7 mouse cellular contexts compared by ENCODE assay signal in genomic region chr13:21362621-21363248, GRCm38 (mm10). TPM values are rescaled to one million over a fixed set of nuclear protein-coding genes. Genes with fewer than 3 reads are reported as not detected.
DNase-seq lines count a peak whose midpoint lies in the region; ATAC-seq and TF ChIP-seq lines count a peak whose summit lies in the region.

Gene Zscan12 (plus strand): TSS chr13:21362820.

- peaks cover 16% of the 10 kb centered on the region for H3K4me1 ChIP-seq in embryonic facial prominence, embryonic 10.5 days
- peaks cover 7% of the 10 kb centered on the region; the same call in 1 of the 2 replicates for H3K4me1 ChIP-seq in intestine, postnatal 0 days (replicated peaks; ENCODE audit: control insufficient read depth, insufficient read depth, low read length)
- H3K4me1 ChIP-seq in midbrain, embryonic 12.5 days: peaks cover 22% of the 10 kb centered on the region
- H3K4me1 ChIP-seq in small intestine, adult 2 months (ENCODE audit: control insufficient read depth, insufficient read depth, insufficient read length, low read length): 0 out of 2 replicates have a peak, but pooled peaks cover 1% of the 10 kb centered on the region

- 1% methylated on average over 29 of the region's 29 CpGs for WGBS in embryonic facial prominence, embryonic 10.5 days
- WGBS in intestine, postnatal 0 days: under 1% methylated on average over 29 of the region's 29 CpGs
- under 1% methylated on average over 29 of the region's 29 CpGs for WGBS in midbrain, embryonic 12.5 days
- under 1% methylated on average over 29 of the region's 29 CpGs for WGBS in small intestine, adult 2 months

- H3K4me3 ChIP-seq in embryonic facial prominence, embryonic 10.5 days: peak within 1 kb of the TSS; percentile 73
- H3K4me3 ChIP-seq in intestine, postnatal 0 days (ENCODE audit: low read depth, low read length): peak within 1 kb of the TSS; percentile 82
- H3K4me3 ChIP-seq in midbrain, embryonic 12.5 days: peak within 1 kb of the TSS; percentile 78
- H3K4me3 ChIP-seq in small intestine, adult 2 months (ENCODE audit: low read depth, low read length): peak within 1 kb of the TSS; percentile 83

- H3K27me3 ChIP-seq in embryonic facial prominence, embryonic 10.5 days (replicated peaks; ENCODE audit: low read depth, poor library complexity, severe bottlenecking): no peaks in the 10 kb centered on the region
- H3K27me3 ChIP-seq in intestine, postnatal 0 days (replicated peaks; ENCODE audit: control insufficient read depth, insufficient read depth, low read length): no peaks in the 10 kb centered on the region
- no peaks in the 10 kb centered on the region for H3K27me3 ChIP-seq in midbrain, embryonic 12.5 days
- H3K27me3 ChIP-seq in small intestine, adult 2 months (ENCODE audit: control insufficient read depth, insufficient read depth, low read length): no peaks in the 10 kb centered on the region

- ATAC-seq in intestine, postnatal 0 days: peak; percentile 100
- peak; percentile 99 for ATAC-seq in midbrain, embryonic 12.5 days (ENCODE audit: low FRiP score, low read depth)

- peak; percentile 93 for DNase-seq in adrenal gland, postnatal 10 days
- peak; percentile 95 for DNase-seq in embryonic facial prominence, embryonic 10.5 days (ENCODE audit: low spot score)
- peak; percentile 57 for DNase-seq in gonadal fat pad, adult 2 months (ENCODE audit: low read depth)
- DNase-seq in left cerebral cortex, postnatal 4 days: peak; percentile 89

- TF ChIP-seq POLR2A in small intestine, adult 2 months (IDR thresholded peaks at IDR 0.05; ENCODE audit: low read depth, low read length): peak; percentile 75

- intact Hi-C loops in left cerebral cortex, postnatal 4 days (cut with DNase I): no loop called here

- H3K4me2 ChIP-seq in intestine, postnatal 0 days (replicated peaks; ENCODE audit: low read depth): peak within 1 kb of the TSS; percentile 85
- H3K4me2 ChIP-seq in midbrain, embryonic 12.5 days (replicated peaks): peak within 1 kb of the TSS; percentile 68

- H3K9me3 ChIP-seq in embryonic facial prominence, embryonic 10.5 days: no peaks in the 10 kb centered on the region
- H3K9me3 ChIP-seq in intestine, postnatal 0 days (ENCODE audit: control insufficient read depth): no peaks in the 10 kb centered on the region
- no peaks in the 10 kb centered on the region for H3K9me3 ChIP-seq in midbrain, embryonic 12.5 days

- peak within 1 kb of the TSS; percentile 90 for H3K27ac ChIP-seq in embryonic facial prominence, embryonic 10.5 days (replicated peaks)
- peak within 1 kb of the TSS; percentile 28; the same call in 1 of the 2 replicates for H3K27ac ChIP-seq in intestine, postnatal 0 days (ENCODE audit: low read depth, low read length)
- peak within 1 kb of the TSS; percentile 65 for H3K27ac ChIP-seq in midbrain, embryonic 12.5 days (replicated peaks)
- H3K27ac ChIP-seq in small intestine, adult 2 months (ENCODE audit: insufficient read depth, low read depth, low read length): no peak within 1 kb of the TSS

- TF ChIP-seq CTCF in intestine, postnatal 0 days (IDR thresholded peaks at IDR 0.05; ENCODE audit: low read depth): no peak
- TF ChIP-seq CTCF in small intestine, adult 2 months (IDR thresholded peaks at IDR 0.05; ENCODE audit: extremely low read depth, insufficient read length, insufficient replicate concordance, low read depth, low read length): no peak

- peak within 1 kb of the TSS; percentile 76 for H3K9ac ChIP-seq in intestine, postnatal 0 days (ENCODE audit: low read depth, low read length)
- H3K9ac ChIP-seq in midbrain, embryonic 12.5 days (replicated peaks): peak within 1 kb of the TSS; percentile 86

- H3K36me3 ChIP-seq in embryonic facial prominence, embryonic 10.5 days (replicated peaks): peaks cover 24% of the 10 kb centered on the region
- no peaks in the 10 kb centered on the region for H3K36me3 ChIP-seq in intestine, postnatal 0 days (ENCODE audit: control insufficient read depth, insufficient read depth)
- peaks cover 10% of the 10 kb centered on the region; the same call in 1 of the 2 replicates for H3K36me3 ChIP-seq in midbrain, embryonic 12.5 days
- peaks cover 3% of the 10 kb centered on the region; the same call in 1 of the 2 replicates for H3K36me3 ChIP-seq in small intestine, adult 2 months (ENCODE audit: control insufficient read depth, insufficient read depth, low read length)

RNA-seq across cellular contexts. Expression of gene Zscan12, which starts in this region (rescaled TPM):
- 1 to 10 TPM; 7.7 to 9.5 TPM for total RNA-seq in adrenal gland, postnatal 10 days (2021)
- 19.3 and 20.4 TPM in 2 replicates for polyA plus RNA-seq in embryonic facial prominence, embryonic 10.5 days (2016; fragmentation: Nextera tagmentation; extraction: Ambion mirVana)
- polyA plus RNA-seq in gonadal fat pad, adult 2 months (2012; rRNA removed): 1.9 and 2.3 TPM in 2 replicates
- 3.5 and 3.9 TPM in 2 replicates for polyA plus RNA-seq in intestine, postnatal 0 days (2015; fragmentation: Nextera tagmentation; extraction: Ambion mirVana)
- 10 to 100 TPM; 11.0 to 11.3 TPM for total RNA-seq in left cerebral cortex, postnatal 4 days (2021)
- 20.3 and 20.7 TPM in 2 replicates for polyA plus RNA-seq in midbrain, embryonic 12.5 days (2016; fragmentation: Nextera tagmentation; extraction: Ambion mirVana)
- polyA plus RNA-seq in small intestine, adult 2 months (2012; rRNA removed): 0.13 and 0.38 TPM in 2 replicates
